Mouse (Mus musculus) heart, adult 2 months (tissue): ENCODE data around the gene Rrbp1. TPM values are rescaled to one million over a fixed set of nuclear protein-coding genes. Genes with fewer than 3 reads are reported as not detected.

Experiments used
- DNase-seq, 2 experiments: peaks; one replicate each; pipeline ENCODE4 v3.0.0; 2021
- H3K27ac ChIP-seq: fragments of 200-600 bp; 2 replicates; pipeline ENCODE4 v1.8.1; 2022
- H3K27me3 ChIP-seq: fragments of 200-500 bp; 2 replicates; pipeline ENCODE4 v1.6.1; 2012; ENCODE audit warnings: mild to moderate bottlenecking, low read length, inconsistent platforms, mixed read lengths; ENCODE audit not compliant: control insufficient read depth, insufficient read depth
- H3K36me3 ChIP-seq: fragments of 200-500 bp; 2 replicates; pipeline ENCODE4 v1.6.1; 2012; ENCODE audit warnings: low read length, inconsistent platforms; ENCODE audit not compliant: control insufficient read depth, insufficient read depth
- H3K4me1 ChIP-seq: fragments of 200-500 bp; 2 replicates; pipeline ENCODE4 v1.6.1; 2011; ENCODE audit warnings: low read length; ENCODE audit not compliant: control insufficient read depth, insufficient read depth
- H3K4me3 ChIP-seq: fragments of 200-600 bp; 2 replicates; pipeline ENCODE4 v1.8.1; 2022
- H3K79me2 ChIP-seq: fragments of 200-500 bp; replicated peaks from 2 replicates; pipeline ENCODE4 v1.6.1; 2012; ENCODE audit warnings: mild to moderate bottlenecking, inconsistent platforms, low read length, moderate library complexity, mixed read lengths; ENCODE audit not compliant: control insufficient read depth, insufficient read depth
- H3K9ac ChIP-seq: fragments of 200-500 bp; 2 replicates; pipeline ENCODE4 v1.6.1; 2012; ENCODE audit warnings: low read depth, mild to moderate bottlenecking, control low read depth, inconsistent platforms, low read length, mixed read lengths
- CTCF ChIP-seq: fragments of 200-600 bp; IDR thresholded peaks from 2 replicates; pipeline ENCODE4 v1.8.1; 2022; ENCODE audit warnings: antibody characterized with exemption, mild to moderate bottlenecking, moderate library complexity
- EP300 ChIP-seq: fragments of 200-500 bp; IDR thresholded peaks from 2 replicates; pipeline ENCODE4 v1.6.1; 2011; ENCODE audit warnings: low read depth, low read length, control low read depth; ENCODE audit not compliant: insufficient read depth
- POLR2A ChIP-seq: fragments of 200-500 bp; IDR thresholded peaks from 2 replicates; pipeline ENCODE4 v1.6.1; 2011; ENCODE audit warnings: mild to moderate bottlenecking, low read depth, low read length, control low read depth; ENCODE audit not compliant: insufficient read depth
- WGBS: fragments of 180-500 bp; shearing (Covaris S2); methylation state at CpG from one replicate; pipeline ENCODE4 v1.1.7; 2018; 5-methylcytosine and 5-hydroxymethylcytosine counted together
- intact Hi-C: fragments of 180-260 bp; cut with DNase I; formaldehyde crosslinking; loops from one replicate; pipeline ENCODE4 v1.15.1; 2025
- polyA plus RNA-seq: library from polyadenylated mRNA; depleted of rRNA; stranded (reverse); fragments of >200 nt; gene quantifications from 2 replicates; pipeline ENCODE4 v1.2.3, GENCODE M21; 2012; rRNA removed
- total RNA-seq, 2 experiments: library from RNA; stranded (reverse); gene quantifications; 2 replicates each; pipeline ENCODE4 v1.2.3; 2021

The Rrbp1 gene
- total and polyA plus RNA-seq, 3 experiments: 47.2 to 117 (median 106) TPM

DNA sequence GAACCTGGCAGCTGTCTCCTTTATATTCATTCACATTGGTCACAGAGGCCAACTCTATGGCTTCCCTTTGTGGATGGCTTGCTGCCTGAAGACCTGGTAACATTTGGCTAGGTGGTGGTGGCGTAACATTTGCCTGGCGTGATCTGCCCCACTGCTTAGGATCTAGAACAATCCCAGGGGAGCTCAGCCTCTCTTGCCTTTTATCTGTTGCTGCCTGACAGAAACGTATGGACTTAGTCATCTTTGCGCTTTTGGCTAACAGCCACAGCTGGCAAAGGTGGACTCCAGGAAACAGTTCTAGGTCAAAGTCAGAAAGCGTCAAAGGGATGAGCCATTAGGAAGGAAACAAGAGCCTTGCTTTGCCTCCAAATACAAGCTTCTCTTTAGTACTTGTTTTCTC is 106.2 kb downstream of the Rrbp1 start:
- TF ChIP-seq CTCF (no peak), POLR2A (no peak), EP300 (no peak)
- Histone ChIP-seq H3K27ac (no peak overlapping the region), H3K36me3 (no peaks in the 10 kb centered on the region), H3K4me1 (peaks cover 2% of the 10 kb centered on the region), H3K4me3 (no peak overlapping the region), H3K79me2 (no peaks in the 10 kb centered on the region), H3K27me3 (no peaks in the 10 kb centered on the region), H3K9ac (no peak overlapping the region)
- WGBS: 52% methylated on average over 5 of the region's 5 CpGs
- no peak for DNase-seq
- intact Hi-C loops: no loop called here

GRCm38 (mm10) chr2:143903376-143904045 is 107.6 kb downstream of the Rrbp1 start:
- H3K9ac ChIP-seq: no peak overlapping the region
- H3K79me2 ChIP-seq: no peaks in the 10 kb centered on the region
- H3K27ac ChIP-seq: peak overlapping the region; percentile 47
- no peak overlapping the region for H3K4me3 ChIP-seq
- intact Hi-C loops: no loop called here
- no peaks in the 10 kb centered on the region for H3K36me3 ChIP-seq
- no peak for TF ChIP-seq POLR2A
- no peak for TF ChIP-seq CTCF
- TF ChIP-seq EP300: no peak
- H3K27me3 ChIP-seq: no peaks in the 10 kb centered on the region
- peaks cover 2% of the 10 kb centered on the region for H3K4me1 ChIP-seq
- WGBS: 39% methylated on average over 9 of the region's 9 CpGs
- no peak for DNase-seq

DNA sequence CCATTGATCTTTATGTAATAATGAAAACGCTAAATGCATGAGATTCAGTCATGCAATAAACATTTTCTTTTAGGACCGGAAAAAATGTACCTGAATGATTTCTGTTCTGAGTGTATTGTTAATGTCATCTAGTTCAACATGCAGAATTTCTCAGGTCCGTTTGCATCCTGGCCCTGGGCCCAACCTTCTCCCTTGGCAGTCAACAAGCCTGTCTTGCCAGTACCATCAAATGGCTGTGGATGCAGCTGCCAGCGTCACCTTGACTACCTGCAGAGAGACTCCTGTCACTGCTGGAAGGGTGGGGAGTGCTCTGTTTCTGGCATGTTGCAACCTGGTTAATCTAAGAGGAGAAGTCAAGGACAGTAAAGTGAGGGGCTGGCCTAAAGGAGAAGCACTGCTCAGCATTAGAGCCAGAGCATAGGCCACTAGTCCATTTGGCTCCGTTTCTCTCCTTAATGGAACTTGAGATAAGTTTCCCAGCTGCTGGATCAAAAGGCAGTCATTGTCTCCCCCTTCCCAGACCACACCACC is 110.2 kb downstream of the Rrbp1 start:
- H3K36me3 ChIP-seq: no peaks in the 10 kb centered on the region
- DNase-seq: peak in 1 of 2 experiments; percentile 33
- H3K4me1 ChIP-seq: peaks cover 2% of the 10 kb centered on the region
- WGBS: 57% methylated on average over 5 of the region's 5 CpGs
- H3K4me3 ChIP-seq: no peak overlapping the region
- TF ChIP-seq POLR2A (no peak), CTCF (no peak), EP300 (no peak)
- intact Hi-C loops: no loop called here
- H3K79me2 ChIP-seq: no peaks in the 10 kb centered on the region
- H3K27ac ChIP-seq: no peak overlapping the region
- H3K27me3 ChIP-seq: no peaks in the 10 kb centered on the region
- no peak overlapping the region for H3K9ac ChIP-seq

DNA sequence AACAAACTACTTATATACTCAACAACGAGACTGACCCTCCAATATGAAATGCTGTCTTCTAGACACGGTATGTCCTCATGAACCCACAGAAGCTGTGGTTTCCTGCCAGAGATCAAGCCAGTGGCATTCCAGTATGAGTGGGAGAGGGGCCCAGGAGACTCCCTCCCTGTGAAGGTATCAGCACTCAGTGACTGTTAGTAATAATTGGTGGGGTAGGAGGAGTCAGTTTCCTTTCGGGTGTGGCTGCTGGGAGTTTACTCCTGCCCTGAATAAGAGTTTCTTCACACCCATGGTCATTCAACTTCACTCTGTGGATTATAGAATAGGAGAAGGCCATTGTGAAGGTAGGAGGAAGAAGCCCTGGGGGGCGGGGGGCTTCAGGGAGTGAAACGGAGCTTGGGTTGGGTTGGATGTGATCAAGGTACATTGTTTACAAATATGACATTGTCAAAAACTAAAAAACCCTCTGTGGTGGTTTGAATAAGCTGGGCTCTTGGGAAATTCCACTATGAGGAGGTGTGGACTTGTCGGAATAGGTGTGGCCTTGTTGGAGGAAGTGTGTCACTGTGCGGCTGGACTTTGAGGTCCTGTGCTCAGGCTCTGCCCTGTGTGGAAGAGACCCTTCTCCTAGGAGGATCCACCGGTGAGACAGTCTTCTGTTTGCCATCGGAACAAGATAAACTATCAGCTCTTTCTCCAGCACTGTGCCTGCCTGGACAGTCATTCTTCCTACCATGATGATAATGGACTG is 111.4 kb downstream of the Rrbp1 start:
- peaks cover 2% of the 10 kb centered on the region for H3K4me1 ChIP-seq
- no peak for DNase-seq
- no peaks in the 10 kb centered on the region for H3K27me3 ChIP-seq
- TF ChIP-seq POLR2A (no peak), CTCF (no peak), EP300 (no peak)
- no peak overlapping the region for H3K9ac ChIP-seq
- 65% methylated on average over 9 of the region's 9 CpGs for WGBS
- H3K79me2 ChIP-seq: no peaks in the 10 kb centered on the region
- no peak overlapping the region for H3K27ac ChIP-seq
- intact Hi-C loops: no loop called here
- H3K4me3 ChIP-seq: no peak overlapping the region
- no peaks in the 10 kb centered on the region for H3K36me3 ChIP-seq

Other genes starting within 250 kb of the Rrbp1 start
- under 1 TPM; 0.25 to 0.26 TPM for gene Bfsp1, start 148.1 kb downstream of the Rrbp1 start, total RNA-seq
- gene Bfsp1, start 148.1 kb downstream of the Rrbp1 start, polyA plus RNA-seq: 0.27 and 0.32 TPM in 2 replicates
- gene Dstn, start 95.9 kb downstream of the Rrbp1 start, total RNA-seq: 100 to 1,000 TPM; 163 to 166 TPM
- 54.8 and 85.7 TPM in 2 replicates for gene Dstn, start 95.9 kb downstream of the Rrbp1 start, polyA plus RNA-seq
- gene Banf2, start 21.8 kb upstream of the Rrbp1 start, total RNA-seq: not detected
- gene Banf2, start 21.8 kb upstream of the Rrbp1 start, polyA plus RNA-seq: not detected in 2 replicates